Mouse (Mus musculus): ENCODE results near the gene C1ql1.
"Not testable (repeated sequence)": the region's sequence is repeated elsewhere in the genome, so short reads cannot be mapped to it uniquely, and the experiment has no call there.

The C1ql1 gene

DNA sequence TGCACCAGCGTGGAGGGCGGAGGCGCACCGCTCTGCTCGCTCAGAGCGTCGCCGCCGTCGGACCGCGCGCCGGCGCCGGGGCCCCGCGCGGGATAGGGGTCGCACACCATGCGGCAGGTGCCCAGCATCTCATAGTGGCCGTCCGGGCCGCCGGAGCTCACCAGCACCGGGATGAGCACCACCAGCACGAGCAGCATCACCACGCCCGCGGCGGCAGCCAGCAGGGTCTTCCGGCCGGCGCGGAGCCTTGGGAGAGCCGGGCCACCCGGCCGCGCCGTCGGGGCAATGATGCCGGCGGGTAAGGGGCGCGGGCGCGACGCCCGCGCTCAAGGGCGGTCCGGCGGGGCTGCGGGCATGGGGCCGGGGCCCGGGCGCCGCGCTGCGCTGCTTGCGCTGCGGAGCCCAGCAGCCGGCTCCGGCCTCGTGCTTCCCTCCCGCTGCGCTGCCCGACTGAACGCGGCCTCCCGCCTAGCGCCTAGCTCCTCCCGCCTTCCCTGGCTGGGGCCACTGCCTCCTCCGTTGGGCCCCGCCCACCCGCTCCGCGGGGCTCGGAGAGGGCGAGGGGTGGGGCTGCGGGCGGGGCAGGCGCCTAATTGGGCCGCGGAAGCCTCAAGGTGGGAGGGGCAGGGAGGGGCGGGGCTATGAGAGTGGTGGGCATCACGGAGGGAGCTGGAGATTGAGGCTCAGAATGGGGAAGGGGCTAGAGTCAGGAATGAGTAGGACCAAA lies at the start of gene C1ql1:
Gene C1ql1 (minus strand): TSS at position 424 of the 727 bp plus-strand sequence.
- no peak for DNase-seq (ENCODE audit: low read depth, low spot score)

DNA sequence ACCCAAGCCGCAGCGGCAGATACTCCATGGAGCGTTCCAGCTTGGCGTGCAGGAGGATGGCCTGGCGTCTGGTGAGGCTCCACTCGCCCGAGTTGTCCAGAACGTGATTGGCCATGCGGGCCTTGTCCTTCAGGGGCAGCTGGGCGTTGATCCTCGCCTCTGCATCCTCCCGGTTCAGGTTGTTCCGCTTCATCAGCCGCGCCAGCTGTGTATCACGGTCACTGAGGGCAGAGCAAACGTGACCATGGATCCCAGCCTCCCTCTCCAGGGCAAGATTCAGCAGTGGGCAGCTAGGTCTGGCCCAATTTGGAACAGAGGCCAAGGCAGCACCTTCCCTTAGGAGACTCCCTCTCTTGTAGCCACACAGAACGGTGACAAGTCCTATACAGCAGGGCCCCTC lies 48.5 kb upstream of the C1ql1 start:
- no peak for DNase-seq (ENCODE audit: low read depth, low spot score)

DNA sequence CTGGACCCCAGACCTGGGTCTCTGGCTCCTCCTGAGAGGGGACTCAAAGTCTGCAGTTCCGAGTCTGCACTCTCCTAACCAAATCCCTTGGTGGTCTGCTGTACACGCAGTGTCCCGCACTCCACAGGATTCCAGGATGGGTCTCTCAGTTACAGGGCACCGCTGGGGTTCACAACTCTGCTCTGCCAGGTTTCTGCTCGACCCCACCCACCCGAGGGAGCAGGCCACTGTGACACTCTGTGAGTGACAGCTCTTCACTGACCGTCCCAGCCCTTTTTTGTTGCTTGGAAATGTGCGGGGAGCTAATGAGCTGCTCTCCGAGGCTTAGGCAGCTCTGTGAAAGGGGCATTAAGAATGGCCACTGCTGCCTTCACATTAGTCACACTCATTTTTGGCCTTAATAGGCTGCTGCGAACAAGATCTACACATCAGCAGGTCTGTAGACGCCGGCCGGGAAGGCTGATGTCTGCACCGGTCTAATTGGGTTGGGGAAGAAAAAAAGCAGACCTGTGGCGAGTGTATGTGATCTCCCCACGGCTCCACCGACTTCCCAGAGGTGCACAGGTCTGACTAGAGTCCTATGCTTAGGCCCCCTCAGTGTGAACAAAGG lies 47.0 kb upstream of the C1ql1 start:
- no peak for DNase-seq (ENCODE audit: low read depth, low spot score)

DNA sequence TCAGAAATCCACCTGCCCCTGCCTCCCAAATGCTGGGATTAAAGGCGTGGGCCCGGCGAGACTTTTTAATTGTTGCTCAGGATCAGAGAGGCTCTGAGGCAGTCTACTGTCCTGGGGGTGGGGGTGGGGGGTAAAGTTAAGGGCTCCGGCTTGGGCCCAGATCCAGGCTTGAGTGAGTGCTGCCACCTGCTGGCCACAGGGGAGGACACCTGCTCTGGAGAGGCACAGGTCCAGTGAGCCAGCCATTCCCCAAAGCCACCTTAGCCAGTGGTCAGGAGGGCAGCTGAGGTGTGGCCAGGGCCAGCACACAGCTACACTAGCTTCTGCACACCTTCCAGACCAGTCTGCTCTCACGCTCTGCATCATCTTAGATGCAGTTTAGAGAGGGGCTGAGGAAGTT lies 46.5 kb upstream of the C1ql1 start:
- peak; percentile 76 for DNase-seq (ENCODE audit: low read depth, low spot score)

DNA sequence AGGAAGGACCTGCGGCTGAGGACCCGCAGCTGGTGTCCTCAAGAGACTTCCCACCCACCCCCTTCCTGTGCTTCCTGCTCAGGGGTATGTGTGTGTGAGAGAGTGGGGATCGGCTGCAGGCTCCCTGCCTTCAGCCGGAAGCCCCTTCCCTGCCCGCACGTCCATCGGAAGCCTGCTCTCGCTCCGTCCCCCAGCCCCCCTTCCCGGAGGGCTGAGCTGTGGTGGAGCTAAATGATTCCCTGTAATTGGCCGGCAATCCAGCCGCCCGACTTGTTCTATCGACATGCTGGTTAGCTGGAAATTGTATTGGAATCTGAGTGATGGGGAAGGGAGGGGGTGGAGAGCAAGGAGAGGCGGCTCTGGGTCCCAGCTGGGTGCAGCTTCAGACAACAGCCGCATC lies 45.2 kb upstream of the C1ql1 start:
- DNase-seq (ENCODE audit: low read depth, low spot score): no peak

DNA sequence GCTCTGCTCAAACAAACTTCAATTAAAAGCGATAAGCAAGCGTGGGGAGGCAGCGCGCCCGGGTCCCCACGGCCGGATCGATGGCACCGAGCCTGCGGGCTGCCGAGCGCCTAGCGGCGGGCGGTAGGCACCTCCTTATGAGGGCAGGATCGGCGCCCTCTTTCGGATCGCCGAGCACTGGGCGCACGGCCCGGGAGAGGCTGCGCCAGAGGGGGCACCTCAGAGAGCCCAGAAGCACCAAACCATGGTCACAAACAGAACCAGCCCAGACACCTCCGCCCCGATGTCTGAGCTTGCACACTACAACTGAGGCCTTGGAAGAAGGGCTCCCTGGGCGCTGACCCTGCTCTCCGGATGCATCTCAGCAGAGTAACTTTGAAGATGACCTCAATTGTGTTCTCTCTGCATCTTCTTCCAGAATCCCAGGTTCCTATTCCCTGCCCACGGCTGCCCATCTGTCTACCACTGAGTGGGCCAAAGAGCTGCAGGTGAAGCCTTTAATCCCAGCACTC lies 43.7 kb upstream of the C1ql1 start:
- DNase-seq (ENCODE audit: low read depth, low spot score): no peak

DNA sequence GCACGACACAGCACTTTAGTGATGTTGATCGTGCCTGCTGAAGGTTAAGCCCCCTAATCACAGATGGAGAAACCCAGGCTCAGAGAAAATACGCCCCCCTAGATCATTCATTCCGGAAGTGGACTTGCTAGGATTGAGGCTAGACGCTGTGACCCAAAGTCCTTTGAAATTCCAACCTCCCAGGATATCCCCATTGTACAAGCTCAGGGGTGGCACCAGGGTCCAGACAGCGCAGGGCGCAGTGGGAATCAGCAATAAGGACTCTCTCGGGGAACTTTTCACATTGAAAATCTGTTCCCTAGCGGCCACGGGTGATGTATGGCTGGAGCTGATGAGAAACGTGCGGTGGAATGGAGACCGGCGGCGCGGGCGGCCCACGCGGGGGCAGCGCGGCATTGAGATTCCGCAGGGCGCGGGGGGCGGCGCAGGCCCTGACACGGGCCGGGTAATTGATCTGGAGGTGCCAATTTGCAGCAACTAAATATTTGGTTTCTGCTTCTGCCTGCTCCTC lies 43.2 kb upstream of the C1ql1 start:
- DNase-seq (ENCODE audit: low read depth, low spot score): no peak

DNA sequence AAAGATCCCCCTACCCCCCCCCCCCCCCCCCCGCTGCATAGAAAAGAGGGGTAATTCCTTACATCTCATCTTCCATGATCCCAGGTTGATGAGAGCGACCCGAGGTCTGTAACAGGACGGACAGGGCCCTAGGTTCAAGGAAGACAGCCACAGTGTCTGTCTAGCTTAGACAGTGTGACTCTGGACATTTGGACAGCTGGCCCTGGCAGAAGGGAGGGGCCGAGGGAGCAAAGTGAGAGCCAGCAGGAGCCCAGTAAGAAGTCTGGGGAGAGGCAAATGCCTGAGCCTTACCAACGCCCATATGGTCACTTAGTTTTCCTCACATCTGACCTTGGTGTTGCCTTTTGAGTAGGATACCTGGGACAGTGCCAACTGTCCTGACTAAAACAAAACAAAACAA lies 38.7 kb upstream of the C1ql1 start:
- no peak for DNase-seq (ENCODE audit: low read depth, low spot score)

DNA sequence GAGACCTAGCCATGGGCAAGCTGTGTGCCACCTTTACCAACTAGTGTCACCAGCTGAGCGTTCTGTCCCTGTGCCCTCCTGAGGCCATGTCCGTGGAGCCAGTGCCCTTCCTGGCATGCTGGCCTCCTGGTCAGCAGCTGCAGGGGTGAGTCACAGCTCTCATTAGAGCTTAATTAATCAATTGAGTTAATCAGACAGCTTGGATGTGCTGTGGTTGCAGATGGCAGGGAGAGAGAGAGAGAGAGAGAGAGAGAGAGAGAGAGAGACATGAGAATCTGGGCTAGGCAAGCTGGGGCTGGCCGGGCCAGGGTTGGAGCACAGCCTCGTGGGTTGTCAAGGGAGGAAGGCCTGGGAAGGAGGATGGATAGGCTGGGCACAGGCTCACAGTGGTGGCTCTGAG lies 38.1 kb upstream of the C1ql1 start:
- no peak for DNase-seq (ENCODE audit: low read depth, low spot score)

DNA sequence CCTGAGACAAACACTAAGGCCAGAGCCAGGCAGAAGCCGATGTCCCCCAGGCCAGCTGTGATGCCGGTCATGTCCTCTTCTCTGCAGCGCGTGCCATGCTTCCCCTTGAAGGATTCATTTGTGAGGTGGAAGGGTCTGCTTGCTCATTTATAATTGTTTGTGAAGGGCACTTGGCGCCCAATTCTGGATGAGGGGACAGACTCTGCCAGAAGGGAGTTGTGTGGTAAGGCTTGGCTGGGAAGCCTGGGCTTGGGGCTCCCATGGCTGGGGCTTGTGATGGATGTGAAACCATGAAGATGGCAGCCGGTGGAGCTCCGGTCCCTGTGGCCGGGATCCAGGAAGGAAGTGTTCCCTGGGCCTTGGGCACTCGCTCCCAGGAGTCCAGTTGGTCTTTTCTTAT lies 37.6 kb upstream of the C1ql1 start:
- no peak for DNase-seq (ENCODE audit: low read depth, low spot score)

DNA sequence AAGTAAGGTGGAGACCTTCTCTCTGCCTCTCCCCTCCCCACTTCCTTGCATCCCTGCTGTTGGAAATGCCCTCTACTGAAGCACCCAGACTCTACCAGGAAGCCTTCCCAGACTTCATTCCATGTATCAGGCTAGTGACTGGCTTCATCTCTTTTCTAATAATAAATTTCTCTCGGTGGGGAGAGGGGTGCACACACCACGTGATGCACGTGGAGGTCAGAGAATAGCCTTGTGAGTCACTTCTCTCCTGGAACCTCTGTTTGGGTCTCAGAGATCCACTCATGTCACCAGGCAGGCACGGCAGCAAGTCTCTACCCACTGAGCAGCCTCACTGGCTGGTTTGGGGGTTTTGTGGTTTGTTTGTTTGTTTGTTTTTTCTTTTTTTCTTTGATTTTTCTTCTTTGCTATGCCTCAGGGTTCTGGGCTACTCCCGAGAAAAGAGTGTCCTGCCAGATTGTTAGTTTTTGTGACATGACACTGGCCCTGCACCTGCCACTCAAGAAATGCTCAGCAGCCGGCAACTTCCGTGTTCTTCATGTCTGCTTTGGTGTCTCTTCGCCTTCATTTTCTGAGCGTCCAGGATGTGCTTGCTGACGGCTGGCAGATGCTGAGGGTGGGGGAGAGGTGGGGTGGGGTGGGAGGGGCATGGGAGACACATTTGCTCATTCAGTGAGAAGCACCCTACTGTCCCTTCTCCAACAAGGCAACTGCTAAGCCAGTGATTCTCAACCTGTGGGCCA lies 34.8 kb upstream of the C1ql1 start:
- DNase-seq (ENCODE audit: low read depth, low spot score): no peak

DNA sequence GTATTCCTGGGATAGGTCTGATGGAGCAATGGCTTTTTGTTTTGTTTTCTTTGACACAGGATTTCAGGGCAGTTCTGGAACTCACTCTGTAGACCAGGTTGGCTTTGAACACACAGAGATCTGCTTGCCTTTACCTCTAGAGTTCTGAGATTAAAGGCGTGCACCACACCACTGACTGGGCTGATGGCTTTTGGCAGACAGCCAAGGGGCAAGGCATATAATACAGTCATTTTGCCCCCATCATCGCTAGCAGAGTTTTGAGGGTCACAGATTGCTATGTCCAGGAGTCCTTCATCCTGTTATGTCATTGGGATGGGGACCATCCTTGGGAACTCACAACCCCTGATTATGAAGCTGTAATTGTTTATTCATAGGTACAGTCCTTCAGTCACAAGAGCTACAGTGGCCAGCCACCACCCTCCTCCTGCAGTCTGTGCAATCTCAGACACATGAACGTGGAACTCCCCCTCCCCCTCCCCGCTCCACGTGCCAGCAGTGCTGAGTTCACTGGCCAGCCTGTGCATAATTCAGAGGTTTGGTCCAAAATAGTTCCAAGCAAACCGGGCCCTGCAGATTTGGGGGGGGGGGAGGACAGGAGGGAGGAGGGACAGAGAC lies 31.7 kb upstream of the C1ql1 start:
- DNase-seq (ENCODE audit: low read depth, low spot score): no peak

DNA sequence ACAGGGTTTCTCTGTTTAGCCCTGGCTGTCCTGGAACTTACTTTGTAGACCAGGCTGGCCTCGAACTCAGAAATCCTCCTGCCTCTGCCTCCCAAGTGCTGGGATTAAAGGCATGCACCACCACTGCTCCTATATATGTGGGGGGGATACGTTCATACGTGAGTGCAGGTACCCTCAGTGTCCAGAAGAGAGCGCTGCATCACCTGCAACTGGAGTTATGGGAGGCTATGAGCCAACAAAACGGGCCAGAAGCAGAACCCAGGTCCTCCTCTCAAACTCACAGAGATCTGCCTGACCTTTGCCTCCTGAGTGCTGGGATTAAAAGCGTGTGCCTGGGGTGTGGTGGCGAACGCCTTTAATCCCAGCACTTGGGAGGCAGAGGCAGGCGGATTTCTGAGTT lies 29.5 kb upstream of the C1ql1 start:
- DNase-seq (ENCODE audit: low read depth, low spot score): not testable (repeated sequence)

DNA sequence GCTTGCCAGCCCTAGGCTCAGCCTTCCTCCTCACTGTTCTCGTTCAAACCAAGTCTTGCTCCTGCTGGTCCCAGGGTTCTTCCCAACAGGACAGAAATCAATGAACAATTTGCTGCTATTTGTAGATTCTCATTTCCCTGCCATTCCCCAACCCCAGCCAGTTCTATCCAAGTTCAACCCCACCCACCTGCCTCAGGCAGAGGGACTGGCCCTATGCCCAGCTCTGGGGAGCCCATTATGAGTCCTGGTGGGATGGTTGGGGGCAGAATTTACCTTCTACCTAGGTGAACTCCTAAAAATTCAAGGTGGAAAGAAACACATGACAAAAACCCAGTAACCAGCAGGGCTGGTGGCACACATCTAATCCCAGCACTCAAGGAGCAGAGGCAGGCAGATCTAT lies 25.8 kb upstream of the C1ql1 start:
- DNase-seq (ENCODE audit: low read depth, low spot score): no peak

DNA sequence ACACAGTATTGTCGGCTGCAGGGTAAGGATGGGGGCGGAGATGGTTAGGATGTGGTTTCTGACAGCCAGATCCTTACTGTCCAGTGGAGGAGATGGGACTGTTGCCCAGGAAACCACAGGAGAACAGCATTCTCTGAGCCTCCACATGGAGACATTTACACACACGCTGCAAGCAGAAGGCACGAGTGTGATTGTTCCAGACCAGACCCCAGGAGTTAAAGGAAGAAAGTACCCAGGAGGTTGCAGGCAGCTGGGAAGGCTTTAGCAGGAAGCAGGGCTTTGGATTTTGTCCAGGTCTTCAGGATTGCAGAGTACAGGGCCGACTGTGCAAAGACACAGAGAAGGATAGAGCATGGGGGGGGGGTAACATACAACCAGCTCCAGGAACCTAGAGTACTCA lies 25.1 kb upstream of the C1ql1 start:
- DNase-seq (ENCODE audit: low read depth, low spot score): peak; percentile 53

DNA sequence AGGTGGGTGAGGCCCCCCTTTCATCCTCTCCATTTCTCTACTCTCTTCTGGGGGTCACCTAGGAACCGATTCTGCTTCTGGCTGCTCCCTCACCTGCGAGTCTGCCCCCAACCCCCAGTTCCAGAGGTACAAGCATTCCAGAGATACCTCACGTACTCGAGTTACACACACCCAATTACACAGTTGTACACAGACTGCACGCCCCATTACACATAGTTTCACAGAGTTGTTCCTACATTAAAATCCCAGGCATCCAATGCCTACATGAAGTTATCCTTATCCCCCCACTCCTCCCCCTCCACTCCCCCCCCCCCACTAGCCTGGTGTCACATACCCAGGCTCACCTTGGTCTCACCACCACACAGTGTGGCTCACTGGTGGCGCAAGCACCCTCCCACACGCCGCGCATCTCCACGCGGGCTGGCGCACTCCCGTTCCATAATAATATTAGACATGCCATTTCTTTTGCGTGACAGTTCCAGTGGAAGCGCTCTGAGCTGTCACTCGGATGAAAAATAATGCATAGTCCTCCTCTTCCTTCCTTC lies 18.1 kb upstream of the C1ql1 start:
- DNase-seq (ENCODE audit: low read depth, low spot score): no peak

DNA sequence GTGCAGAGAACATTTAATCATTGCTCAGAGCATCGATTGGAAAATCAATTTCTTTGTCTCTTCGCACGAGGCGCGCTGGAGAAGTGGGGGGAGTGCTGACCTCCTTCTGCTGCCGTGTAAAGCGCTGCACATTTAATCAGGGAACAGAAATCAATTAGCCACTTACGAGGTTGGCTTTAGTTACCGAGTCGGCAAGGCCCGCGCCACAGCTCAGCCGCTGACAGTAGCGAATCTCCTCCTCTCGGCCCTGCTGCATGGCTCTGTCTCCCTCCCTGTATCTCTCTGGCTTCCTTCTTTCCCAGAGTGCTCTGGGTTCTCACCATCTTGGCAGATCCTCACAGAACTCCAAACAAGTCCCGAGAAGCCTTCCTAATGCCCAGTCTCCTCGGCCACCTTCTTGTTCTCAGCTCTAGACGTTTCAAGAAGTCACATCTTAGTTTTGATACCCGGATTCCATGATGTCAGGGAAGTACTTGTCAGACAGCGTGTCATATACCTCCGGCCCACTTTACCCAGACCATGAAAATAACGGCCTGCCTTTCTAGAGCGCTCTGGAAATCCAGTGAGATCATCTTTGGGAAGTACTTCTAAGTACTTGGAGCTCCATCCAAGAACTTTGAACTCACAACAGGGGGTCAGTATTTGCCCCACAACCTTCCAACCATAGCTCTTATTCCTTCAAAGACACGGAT lies 17.5 kb upstream of the C1ql1 start:
- DNase-seq (ENCODE audit: low read depth, low spot score): no peak

DNA sequence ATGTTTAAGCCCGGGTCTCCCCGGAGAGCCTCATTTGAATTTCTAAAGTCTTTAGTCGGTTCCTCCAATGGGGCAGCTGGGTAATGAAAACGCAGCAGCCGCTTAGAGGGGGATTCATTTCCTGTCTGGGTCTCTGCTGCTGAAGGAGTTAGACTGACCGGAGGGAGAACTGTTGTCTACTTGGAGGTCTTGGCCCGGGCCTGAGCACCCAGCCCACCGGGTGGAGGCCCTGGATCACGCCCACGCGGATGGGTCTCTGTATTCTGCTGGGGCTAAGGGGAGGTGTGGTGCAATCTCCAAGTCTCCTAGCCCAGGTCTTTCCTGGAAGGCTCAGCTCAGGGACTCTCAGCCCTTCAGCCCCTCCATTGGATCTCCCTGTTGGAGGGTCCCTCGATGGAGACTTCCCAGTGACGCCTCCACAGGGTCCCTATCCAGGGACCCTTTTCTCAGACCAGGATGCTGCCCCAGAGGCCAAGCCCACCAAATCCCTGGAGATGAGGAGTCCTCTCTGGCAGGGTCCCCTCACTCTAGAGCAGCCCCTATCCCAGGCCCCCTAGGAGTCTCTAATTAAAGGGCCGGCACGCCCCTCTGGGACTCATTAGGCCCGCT lies 16.9 kb upstream of the C1ql1 start:
- DNase-seq (ENCODE audit: low read depth, low spot score): no peak

DNA sequence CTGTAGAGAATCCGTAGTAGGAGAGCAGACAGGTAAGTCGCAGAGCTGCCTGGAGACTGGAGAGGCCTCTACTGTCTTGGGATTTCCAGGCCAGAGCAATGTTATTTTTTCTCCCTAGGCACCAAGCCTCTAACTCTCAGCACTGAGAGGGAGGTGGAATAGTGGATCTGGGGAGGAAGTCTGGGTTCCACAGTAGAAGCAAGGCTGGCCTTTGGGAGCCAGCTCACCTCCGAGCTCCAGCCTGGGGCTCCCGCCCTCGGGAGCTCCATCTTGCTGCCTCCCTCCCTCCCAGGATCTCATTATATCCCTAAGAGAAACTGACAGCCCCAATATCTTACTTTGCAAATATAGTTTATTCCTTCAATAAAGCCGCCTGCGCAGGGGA lies 16.4 kb upstream of the C1ql1 start:
- no peak for DNase-seq (ENCODE audit: low read depth, low spot score)

DNA sequence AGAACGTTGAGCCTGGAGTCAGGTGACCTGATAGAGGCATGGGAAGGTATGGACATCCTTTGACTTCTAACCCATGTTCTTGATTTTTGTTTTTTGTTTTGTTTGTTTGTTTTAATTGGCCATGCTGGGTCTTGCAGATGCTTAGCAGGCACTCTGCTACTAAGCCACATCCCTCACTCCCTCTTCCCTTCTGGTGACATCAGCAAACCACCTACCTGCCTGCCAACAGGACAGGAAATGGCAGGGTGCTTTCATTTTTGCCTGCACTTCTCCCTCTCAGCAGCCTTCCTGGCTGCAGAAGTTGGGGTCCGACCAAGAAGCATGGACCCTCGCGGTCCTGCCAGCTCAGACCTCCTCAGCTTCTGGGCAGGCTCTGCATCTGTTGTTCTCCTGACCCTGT lies 14.6 kb upstream of the C1ql1 start:
- no peak for DNase-seq (ENCODE audit: low read depth, low spot score)

DNA sequence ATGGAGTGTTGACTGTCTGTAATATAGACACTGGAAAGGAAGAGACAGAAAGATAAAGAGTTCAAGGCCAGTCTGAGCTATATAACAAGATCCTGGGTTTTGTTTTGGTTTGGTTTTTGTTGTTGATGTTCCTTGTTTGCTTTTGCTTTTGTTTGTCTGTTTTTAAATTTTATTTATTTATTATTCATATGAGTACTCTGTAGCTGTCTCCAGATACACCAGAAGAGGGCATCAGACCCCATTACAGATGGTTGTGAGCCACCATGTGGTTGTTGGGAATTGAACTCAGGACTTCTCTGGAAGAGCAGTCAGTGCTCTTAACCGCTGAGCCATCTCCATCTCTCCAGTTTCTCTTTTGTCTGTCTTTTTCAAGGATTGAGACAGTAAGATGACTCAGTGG lies 12.4 kb upstream of the C1ql1 start:
- DNase-seq (ENCODE audit: low read depth, low spot score): peak; percentile 18
